Mouse (Mus musculus): ENCODE data around the gene Ptpa. TPM values are rescaled to one million over a fixed set of nuclear protein-coding genes. Genes with fewer than 3 reads are reported as not detected.

Gene Ptpa
- polyA plus RNA-seq, 1 experiment: 213 TPM

DNA sequence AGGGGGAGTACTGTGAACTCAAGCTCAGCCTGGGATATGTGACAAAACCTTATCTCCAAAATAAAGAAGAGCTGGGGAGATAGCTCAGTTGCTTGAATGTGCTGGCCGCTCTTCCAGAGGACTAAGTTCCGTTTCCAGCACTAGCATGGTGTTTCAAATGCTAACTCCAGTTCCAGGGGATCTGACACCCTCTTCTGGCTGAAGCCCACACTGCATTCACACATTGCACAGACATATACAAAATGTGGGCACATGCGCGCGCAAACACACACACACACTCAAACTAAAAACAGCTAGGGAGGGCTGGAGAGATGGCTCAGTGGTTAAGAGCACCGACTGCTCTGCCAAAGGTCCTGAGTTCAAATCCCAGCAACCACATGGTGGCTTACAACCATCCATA, 43.4 kb downstream of the Ptpa start:
- H3ac ChIP-seq (ENCODE audit: control insufficient read depth, insufficient read length, low read depth): no peak overlapping the region
- H3K27me3 ChIP-seq (ENCODE audit: control insufficient read depth, insufficient read depth, insufficient read length): no peaks in the 10 kb centered on the region
- no peaks in the 10 kb centered on the region for H3K79me3 ChIP-seq (ENCODE audit: low read depth)
- H3K36me3 ChIP-seq (ENCODE audit: control insufficient read depth, insufficient read depth): peaks cover 6% of the 10 kb centered on the region
- no peaks in the 10 kb centered on the region for H3K79me2 ChIP-seq (ENCODE audit: control insufficient read depth, insufficient read depth)
- no peak for TF ChIP-seq MAX (IDR thresholded peaks at IDR 0.05)
- no peak for TF ChIP-seq USF1 (IDR thresholded peaks at IDR 0.05; ENCODE audit: low read depth)
- no peak for TF ChIP-seq MYOD1 (IDR thresholded peaks at IDR 0.05; ENCODE audit: control insufficient read depth, insufficient read length, low read depth)
- TF ChIP-seq CTCF (IDR thresholded peaks at IDR 0.05; ENCODE audit: control insufficient read depth, insufficient read depth, insufficient read length): no peak
- no peak for TF ChIP-seq MYOG (IDR thresholded peaks at IDR 0.05; ENCODE audit: control insufficient read depth, extremely low read depth, insufficient read length)
- H3K4me3 ChIP-seq (ENCODE audit: insufficient read depth, poor library complexity, severe bottlenecking): no peak overlapping the region

DNA sequence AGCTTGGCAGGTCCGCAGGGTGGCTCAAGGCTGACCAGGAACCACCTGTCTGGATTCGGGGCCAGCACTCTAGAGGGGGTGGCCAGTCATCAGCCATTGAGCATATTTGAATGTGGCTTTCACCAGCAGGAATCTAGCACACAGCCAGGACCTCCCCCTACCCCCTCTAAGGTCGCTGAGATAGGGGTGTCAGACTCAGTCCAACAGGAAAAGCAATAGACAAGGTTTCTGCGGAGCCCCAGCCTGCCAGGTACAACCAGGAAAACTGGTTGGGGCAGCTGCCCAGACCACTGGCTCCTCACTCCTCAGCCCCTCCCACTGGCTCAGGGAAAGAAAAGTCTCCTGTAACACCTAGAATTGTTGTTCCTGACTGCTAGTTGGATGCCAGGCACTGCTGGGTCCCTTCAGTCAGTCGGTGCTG, 47.5 kb downstream of the Ptpa start:
- TF ChIP-seq CTCF (IDR thresholded peaks at IDR 0.05; ENCODE audit: control insufficient read depth, insufficient read depth, insufficient read length) (no peak), MAX (IDR thresholded peaks at IDR 0.05) (no peak), MYOD1 (IDR thresholded peaks at IDR 0.05; ENCODE audit: control insufficient read depth, insufficient read length, low read depth) (no peak), CEBPB (IDR thresholded peaks at IDR 0.05; ENCODE audit: low read depth) (no peak), USF1 (IDR thresholded peaks at IDR 0.05; ENCODE audit: low read depth) (no peak), MYOG (IDR thresholded peaks at IDR 0.05; ENCODE audit: control insufficient read depth, extremely low read depth, insufficient read length) (no peak), FOSL1 (IDR thresholded peaks at IDR 0.05; ENCODE audit: insufficient read depth, low read length, poor library complexity, severe bottlenecking) (no peak)
- no peak overlapping the region for H3K4me3 ChIP-seq (ENCODE audit: insufficient read depth, poor library complexity, severe bottlenecking)
- no peaks in the 10 kb centered on the region for H3K79me2 ChIP-seq (ENCODE audit: control insufficient read depth, insufficient read depth)
- H3K27me3 ChIP-seq (ENCODE audit: control insufficient read depth, insufficient read depth, insufficient read length): no peaks in the 10 kb centered on the region
- H3K36me3 ChIP-seq (ENCODE audit: control insufficient read depth, insufficient read depth): peaks cover 6% of the 10 kb centered on the region
- H3ac ChIP-seq (ENCODE audit: control insufficient read depth, insufficient read length, low read depth): no peak overlapping the region
- peaks cover 1% of the 10 kb centered on the region for H3K79me3 ChIP-seq (ENCODE audit: low read depth)

DNA sequence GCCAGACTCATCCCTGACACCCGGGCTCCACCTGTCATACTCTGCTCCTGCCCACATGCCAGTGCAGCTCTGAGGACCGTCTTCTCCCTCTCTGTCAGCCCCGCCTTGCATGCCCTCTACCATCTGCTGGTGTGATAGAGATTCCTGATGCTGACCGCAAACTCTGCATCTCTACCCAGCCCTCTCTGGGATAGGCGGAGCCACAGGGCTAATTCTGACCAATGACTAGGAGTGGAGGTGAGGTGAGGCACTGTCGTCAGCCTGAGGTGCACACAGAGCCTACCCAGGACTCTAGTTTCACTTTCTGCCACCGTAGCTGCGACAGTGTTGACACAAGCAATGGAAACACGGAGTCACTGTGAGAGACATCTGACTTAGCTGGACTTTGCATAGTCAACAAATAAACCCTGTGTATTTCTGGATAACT, 48.1 kb downstream of the Ptpa start:
- H3K79me2 ChIP-seq (ENCODE audit: control insufficient read depth, insufficient read depth): no peaks in the 10 kb centered on the region
- H3K36me3 ChIP-seq (ENCODE audit: control insufficient read depth, insufficient read depth): peaks cover 2% of the 10 kb centered on the region
- TF ChIP-seq MAX (IDR thresholded peaks at IDR 0.05): peak; percentile 84
- TF ChIP-seq MYOD1 (IDR thresholded peaks at IDR 0.05; ENCODE audit: control insufficient read depth, insufficient read length, low read depth): peak; percentile 63
- no peak for TF ChIP-seq FOSL1 (IDR thresholded peaks at IDR 0.05; ENCODE audit: insufficient read depth, low read length, poor library complexity, severe bottlenecking)
- peak overlapping the region; percentile 51 for H3ac ChIP-seq (ENCODE audit: control insufficient read depth, insufficient read length, low read depth)
- peak overlapping the region; percentile 21 for H3K4me3 ChIP-seq (ENCODE audit: insufficient read depth, poor library complexity, severe bottlenecking)
- H3K27me3 ChIP-seq (ENCODE audit: control insufficient read depth, insufficient read depth, insufficient read length): no peaks in the 10 kb centered on the region
- peaks cover 1% of the 10 kb centered on the region for H3K79me3 ChIP-seq (ENCODE audit: low read depth)

DNA sequence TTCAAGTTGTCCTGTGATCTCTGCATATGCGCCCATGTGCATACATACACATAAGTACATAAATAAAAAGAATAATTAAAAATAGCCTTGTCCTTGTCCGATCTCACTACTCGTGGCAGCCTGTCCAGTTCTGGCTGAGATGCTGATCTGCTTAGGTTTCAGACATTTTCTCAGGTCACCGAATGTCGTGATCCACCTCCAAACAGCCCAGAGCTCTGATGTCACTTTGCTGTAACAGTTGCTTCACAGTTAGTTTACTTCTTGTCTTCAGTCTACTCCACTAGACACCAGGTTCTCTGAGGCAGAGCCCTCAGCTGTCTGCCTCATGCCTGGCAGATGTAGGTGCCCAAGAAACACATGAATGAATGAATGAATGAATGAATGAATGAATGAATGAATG, 48.6 kb downstream of the Ptpa start:
- H3K4me3 ChIP-seq (ENCODE audit: insufficient read depth, poor library complexity, severe bottlenecking): peak overlapping the region; percentile 21
- no peaks in the 10 kb centered on the region for H3K79me2 ChIP-seq (ENCODE audit: control insufficient read depth, insufficient read depth)
- TF ChIP-seq MYOG (IDR thresholded peaks at IDR 0.05; ENCODE audit: control insufficient read depth, extremely low read depth, insufficient read length) (no peak), FOSL1 (IDR thresholded peaks at IDR 0.05; ENCODE audit: insufficient read depth, low read length, poor library complexity, severe bottlenecking) (no peak), CEBPB (IDR thresholded peaks at IDR 0.05; ENCODE audit: low read depth) (no peak), USF1 (IDR thresholded peaks at IDR 0.05; ENCODE audit: low read depth) (no peak), MYOD1 (IDR thresholded peaks at IDR 0.05; ENCODE audit: control insufficient read depth, insufficient read length, low read depth) (no peak), CTCF (IDR thresholded peaks at IDR 0.05; ENCODE audit: control insufficient read depth, insufficient read depth, insufficient read length) (no peak), MAX (IDR thresholded peaks at IDR 0.05) (no peak)

GRCm38 (mm10) chr2:30466787-30467186, 50.9 kb downstream of the Ptpa start:
- H3K27me3 ChIP-seq (ENCODE audit: control insufficient read depth, insufficient read depth, insufficient read length): no peaks in the 10 kb centered on the region
- TF ChIP-seq CEBPB (IDR thresholded peaks at IDR 0.05; ENCODE audit: low read depth) (no peak), CTCF (IDR thresholded peaks at IDR 0.05; ENCODE audit: control insufficient read depth, insufficient read depth, insufficient read length) (no peak), MAX (IDR thresholded peaks at IDR 0.05) (no peak), MYOD1 (IDR thresholded peaks at IDR 0.05; ENCODE audit: control insufficient read depth, insufficient read length, low read depth) (no peak), FOSL1 (IDR thresholded peaks at IDR 0.05; ENCODE audit: insufficient read depth, low read length, poor library complexity, severe bottlenecking) (no peak), USF1 (IDR thresholded peaks at IDR 0.05; ENCODE audit: low read depth) (no peak), MYOG (IDR thresholded peaks at IDR 0.05; ENCODE audit: control insufficient read depth, extremely low read depth, insufficient read length) (no peak)

More for the DNA sequence above, 48.6 kb downstream of the Ptpa start:
- peaks cover 1% of the 10 kb centered on the region for H3K79me3 ChIP-seq (ENCODE audit: low read depth)
- H3ac ChIP-seq (ENCODE audit: control insufficient read depth, insufficient read length, low read depth): peak overlapping the region; percentile 51
- no peaks in the 10 kb centered on the region for H3K36me3 ChIP-seq (ENCODE audit: control insufficient read depth, insufficient read depth)
- H3K27me3 ChIP-seq (ENCODE audit: control insufficient read depth, insufficient read depth, insufficient read length): no peaks in the 10 kb centered on the region

GRCm38 (mm10) chr2:30469009-30469408, 53.2 kb downstream of the Ptpa start:
- H3ac ChIP-seq (ENCODE audit: control insufficient read depth, insufficient read length, low read depth): no peak overlapping the region
- no peaks in the 10 kb centered on the region for H3K27me3 ChIP-seq (ENCODE audit: control insufficient read depth, insufficient read depth, insufficient read length)
- peaks cover 33% of the 10 kb centered on the region for H3K79me2 ChIP-seq (ENCODE audit: control insufficient read depth, insufficient read depth)
- H3K79me3 ChIP-seq (ENCODE audit: low read depth): peaks cover 15% of the 10 kb centered on the region
- no peak overlapping the region for H3K4me3 ChIP-seq (ENCODE audit: insufficient read depth, poor library complexity, severe bottlenecking)
- TF ChIP-seq MAX (IDR thresholded peaks at IDR 0.05) (no peak), CTCF (IDR thresholded peaks at IDR 0.05; ENCODE audit: control insufficient read depth, insufficient read depth, insufficient read length) (no peak), MYOD1 (IDR thresholded peaks at IDR 0.05; ENCODE audit: control insufficient read depth, insufficient read length, low read depth) (no peak), USF1 (IDR thresholded peaks at IDR 0.05; ENCODE audit: low read depth) (no peak), CEBPB (IDR thresholded peaks at IDR 0.05; ENCODE audit: low read depth) (no peak), FOSL1 (IDR thresholded peaks at IDR 0.05; ENCODE audit: insufficient read depth, low read length, poor library complexity, severe bottlenecking) (no peak), MYOG (IDR thresholded peaks at IDR 0.05; ENCODE audit: control insufficient read depth, extremely low read depth, insufficient read length) (no peak)
- H3K36me3 ChIP-seq (ENCODE audit: control insufficient read depth, insufficient read depth): no peaks in the 10 kb centered on the region

More at GRCm38 (mm10) chr2:30466787-30467186, 50.9 kb downstream of the Ptpa start:
- H3K79me2 ChIP-seq (ENCODE audit: control insufficient read depth, insufficient read depth): peaks cover 14% of the 10 kb centered on the region
- peak overlapping the region; percentile 48 for H3ac ChIP-seq (ENCODE audit: control insufficient read depth, insufficient read length, low read depth)
- no peaks in the 10 kb centered on the region for H3K36me3 ChIP-seq (ENCODE audit: control insufficient read depth, insufficient read depth)
- H3K79me3 ChIP-seq (ENCODE audit: low read depth): peaks cover 1% of the 10 kb centered on the region
- H3K4me3 ChIP-seq (ENCODE audit: insufficient read depth, poor library complexity, severe bottlenecking): no peak overlapping the region

Data from C2C12 (cell line).